Mouse (Mus musculus) lung, postnatal 0 days (tissue): ENCODE data around the gene Scrn2.

ENCODE experiments used
- CTCF ChIP-seq: IDR thresholded peaks from 2 replicates; pipeline ENCODE4 v1.5.1; 2016; ENCODE audit warnings: antibody characterized with exemption, mild to moderate bottlenecking
- EP300 ChIP-seq: IDR thresholded peaks from 2 replicates; pipeline ENCODE4 v1.6.1; 2016; ENCODE audit warnings: antibody characterized with exemption, mild to moderate bottlenecking, control low read depth

DNA sequence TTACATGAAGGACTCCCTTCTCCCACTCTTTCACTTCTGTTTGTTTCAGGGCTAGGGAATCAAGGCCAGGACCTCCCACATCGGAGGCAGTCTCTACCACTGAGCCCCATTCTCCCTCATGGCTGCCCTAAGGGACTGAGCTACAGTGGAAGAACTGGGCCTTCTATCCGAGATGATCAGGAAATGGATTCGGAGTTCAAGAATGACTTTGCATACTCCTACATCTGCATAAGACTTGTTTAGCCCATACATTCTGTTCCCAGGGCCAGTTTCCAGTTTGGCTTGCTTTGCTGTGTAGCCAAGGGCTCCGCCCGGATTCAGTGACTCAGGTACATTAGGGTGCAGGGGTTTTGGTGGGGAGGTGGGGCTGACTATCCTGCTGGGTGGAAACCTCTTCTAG lies 49.7 kb upstream of the Scrn2 start:
- TF ChIP-seq CTCF: no peak
- TF ChIP-seq EP300: no peak
